Mouse (Mus musculus) T-helper 17 cell (primary cell): ENCODE data around the gene Cyb5r3.
"Not testable (repeated sequence)": the region's sequence is repeated elsewhere in the genome, so short reads cannot be mapped to it uniquely, and the experiment has no call there.

ENCODE experiments used
- in situ Hi-C, 2 experiments: fragments of 300-600 bp; cut with MboI, MseI; formaldehyde crosslinking; loops; 1 replicate in 1 of 2; 2 replicates in 1 of 2; pipeline ENCODE4 v1.15.1; 2025; ENCODE audit warnings: high pct_unique_total_duplicates in 2 of 2

Gene Cyb5r3

GRCm38 (mm10) chr15:83154309-83154708, 18.1 kb downstream of the Cyb5r3 start:
- in situ Hi-C loops: loop anchor here in 1 of 2 experiments (10.0 kb wide), 1 partner anchor 360 kb away; the partner anchor contains the start of gene Ttll1

GRCm38 (mm10) chr15:83150694-83151093, 21.7 kb downstream of the Cyb5r3 start:
- in situ Hi-C loops: loop anchor here in 1 of 2 experiments (10.0 kb wide), 1 partner anchor 364 kb away; the partner anchor contains the start of gene Ttll1

GRCm38 (mm10) chr15:83150073-83150442, 22.3 kb downstream of the Cyb5r3 start:
- in situ Hi-C loops: loop anchor here in 1 of 2 experiments (10.0 kb wide), 1 partner anchor 365 kb away; the partner anchor contains the start of gene Ttll1

GRCm38 (mm10) chr15:83149196-83150072, 23.0 kb downstream of the Cyb5r3 start, which contains the start of gene Poldip3:
Gene Poldip3 (minus strand): TSS chr15:83149384.
- in situ Hi-C loops: loop anchor here (10.0 kb wide), 2 partner anchors 365 to 785 kb away; partner anchors contain the start of gene Ttll1 (in 1 of the 2)

GRCm38 (mm10) chr15:83148801-83149195, 23.6 kb downstream of the Cyb5r3 start:
- in situ Hi-C loops: loop anchor here in 1 of 2 experiments (10.0 kb wide), 1 partner anchor 784 kb away; no protein-coding TSS in a partner anchor

GRCm38 (mm10) chr15:83148395-83148794, 24.0 kb downstream of the Cyb5r3 start:
- in situ Hi-C loops: loop anchor here in 1 of 2 experiments (10.0 kb wide), 1 partner anchor 784 kb away; no protein-coding TSS in a partner anchor

GRCm38 (mm10) chr15:83145541-83145940, 26.9 kb downstream of the Cyb5r3 start:
- in situ Hi-C loops: loop anchor here in 1 of 2 experiments (10.0 kb wide), 1 partner anchor 781 kb away; no protein-coding TSS in a partner anchor

- in situ Hi-C loops: loop anchor here in 1 of 2 experiments (10.0 kb wide), 1 partner anchor 778 kb away; no protein-coding TSS in a partner anchor
Measured at GRCm38 (mm10) chr15:83142861-83143260, 29.5 kb downstream of the Cyb5r3 start.

- in situ Hi-C loops: no loop called here
Measured at GRCm38 (mm10) chr15:83135654-83136053, 36.7 kb downstream of the Cyb5r3 start.

GRCm38 (mm10) chr15:83134671-83135070, 37.7 kb downstream of the Cyb5r3 start:
- in situ Hi-C loops: no loop called here

- in situ Hi-C loops: no loop called here
Measured at GRCm38 (mm10) chr15:83129530-83130231, 42.7 kb downstream of the Cyb5r3 start.

GRCm38 (mm10) chr15:83127037-83127436, 45.4 kb downstream of the Cyb5r3 start:
- in situ Hi-C loops: not testable (repeated sequence)

- in situ Hi-C loops: no loop called here
Measured at GRCm38 (mm10) chr15:83126582-83126981, 45.8 kb downstream of the Cyb5r3 start.

- in situ Hi-C loops: loop anchor here in 1 of 2 experiments (25.0 kb wide), 2 partner anchors 1063 to 1262 kb away; partner anchors contain the start of genes Aco2, Phf5a, Samm50 and Tob2
Measured at GRCm38 (mm10) chr15:83124625-83125024, 47.8 kb downstream of the Cyb5r3 start.

- in situ Hi-C loops: loop anchor here in 1 of 2 experiments (25.0 kb wide), 2 partner anchors 1065 to 1260 kb away; partner anchors contain the start of genes Aco2, Phf5a, Samm50 and Tob2
Measured at GRCm38 (mm10) chr15:83122566-83123145, 49.7 kb downstream of the Cyb5r3 start, which contains the start of gene Rrp7a. Gene Rrp7a (minus strand): TSS chr15:83122801.

GRCm38 (mm10) chr15:83121709-83122565, 50.5 kb downstream of the Cyb5r3 start:
- in situ Hi-C loops: loop anchor here in 1 of 2 experiments (25.0 kb wide), 2 partner anchors 1065 to 1260 kb away; partner anchors contain the start of genes Aco2, Phf5a, Samm50 and Tob2

- in situ Hi-C loops: loop anchor here in 1 of 2 experiments (25.0 kb wide), 2 partner anchors 1069 to 1256 kb away; partner anchors contain the start of genes Aco2, Phf5a, Samm50 and Tob2
Measured at GRCm38 (mm10) chr15:83118360-83118759, 54.0 kb downstream of the Cyb5r3 start.

GRCm38 (mm10) chr15:83115071-83115470, 57.3 kb downstream of the Cyb5r3 start:
- in situ Hi-C loops: loop anchor here in 1 of 2 experiments (25.0 kb wide), 2 partner anchors 1072 to 1253 kb away; partner anchors contain the start of genes Aco2, Phf5a, Samm50 and Tob2

GRCm38 (mm10) chr15:83114106-83114505, 58.3 kb downstream of the Cyb5r3 start:
- in situ Hi-C loops: loop anchor here in 1 of 2 experiments (25.0 kb wide), 2 partner anchors 1073 to 1252 kb away; partner anchors contain the start of genes Aco2, Phf5a, Samm50 and Tob2
